Mouse (Mus musculus) lung, postnatal 36 days (tissue): ENCODE data around the gene Thrsp.

Experiments
- DNase-seq: peaks from one replicate; pipeline ENCODE4 v3.0.0; 2022; ENCODE audit warnings: mixed read lengths

Thrsp gene

GRCm38 (mm10) chr7:97416473-97416872 lies 1.1 kb downstream of the Thrsp start:
- DNase-seq, result no peak

DNA sequence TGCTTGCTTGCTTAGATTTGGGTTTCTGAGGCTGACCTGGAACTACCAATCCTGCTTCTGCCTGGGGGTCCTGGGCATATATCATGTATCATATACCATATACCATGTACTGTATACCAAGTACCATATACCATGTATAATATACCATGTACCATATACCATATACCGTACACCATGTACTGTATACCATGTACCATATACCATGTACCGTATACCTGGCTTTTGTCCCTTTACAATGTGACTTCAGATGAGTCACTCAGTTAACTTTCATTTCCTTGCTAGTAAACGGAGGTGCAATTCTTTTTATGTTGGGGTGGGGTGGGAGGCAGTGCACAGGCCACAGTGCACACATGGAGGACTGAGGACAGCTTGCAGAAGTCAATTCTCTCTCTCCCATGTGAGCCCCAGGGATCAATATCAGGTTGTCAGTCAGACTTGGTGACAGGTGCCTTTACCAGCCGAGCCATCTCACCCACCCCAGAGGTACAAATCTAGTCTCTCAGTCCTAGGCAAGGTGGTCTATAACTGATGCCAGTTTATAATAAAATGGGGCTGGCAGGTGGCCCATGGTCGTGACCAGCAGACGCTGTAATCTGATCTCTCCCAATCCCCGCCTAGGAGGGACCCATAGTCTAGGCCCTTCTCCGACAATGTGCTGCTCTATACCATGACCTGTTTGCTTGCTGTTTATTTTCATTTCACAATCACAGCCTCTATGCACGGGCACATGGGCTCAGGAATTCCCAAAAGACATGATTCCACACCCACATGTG lies 2.4 kb downstream of the Thrsp start:
- no peak for DNase-seq

DNA sequence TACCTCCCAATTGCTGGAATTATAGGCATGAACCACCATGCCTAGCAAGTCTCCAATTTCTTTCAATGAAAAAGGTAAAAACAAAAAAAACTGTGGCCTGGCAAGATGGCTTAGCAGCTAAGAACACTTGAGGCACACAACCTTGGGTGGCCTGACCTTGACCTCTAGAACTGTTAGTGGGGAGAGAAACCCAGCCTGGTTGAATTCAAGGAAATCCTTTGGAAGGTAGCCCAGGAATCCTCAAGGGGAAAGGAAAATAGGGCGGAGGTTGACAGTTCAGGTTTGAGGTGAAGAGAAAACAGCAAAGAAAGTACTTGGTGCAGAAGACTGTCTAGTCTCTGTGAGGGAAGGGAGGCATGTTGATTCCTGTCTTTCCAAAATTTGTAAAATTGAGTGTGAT lies 3.1 kb downstream of the Thrsp start:
- peak; percentile 43 for DNase-seq

GRCm38 (mm10) chr7:97413981-97414380 lies 3.5 kb downstream of the Thrsp start:
- DNase-seq, result no peak

GRCm38 (mm10) chr7:97411575-97411974 lies 6.0 kb downstream of the Thrsp start:
- DNase-seq, result no peak

DNA sequence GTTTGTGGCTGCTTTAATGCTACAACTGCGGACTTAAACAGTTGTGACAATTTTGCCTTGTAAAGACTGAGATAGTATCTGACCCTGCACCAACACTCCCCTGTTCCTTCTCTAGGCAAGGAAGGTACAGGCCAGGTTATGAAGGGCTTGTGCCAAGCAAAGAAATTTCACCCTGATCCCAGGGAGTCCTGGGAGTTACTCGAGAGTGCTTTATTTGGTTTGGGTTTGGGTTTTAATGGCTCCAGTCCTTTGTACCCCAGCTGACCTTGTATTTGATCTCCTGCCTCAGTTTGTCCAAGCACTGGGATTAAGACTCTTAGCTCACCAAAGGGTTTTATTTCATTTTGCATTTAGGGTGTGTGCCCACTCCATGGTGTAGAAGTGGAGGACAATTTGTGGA lies 6.4 kb downstream of the Thrsp start:
- DNase-seq, result no peak

- no peak for DNase-seq
Observed at GRCm38 (mm10) chr7:97407145-97407544, 10.4 kb downstream of the Thrsp start.

DNA sequence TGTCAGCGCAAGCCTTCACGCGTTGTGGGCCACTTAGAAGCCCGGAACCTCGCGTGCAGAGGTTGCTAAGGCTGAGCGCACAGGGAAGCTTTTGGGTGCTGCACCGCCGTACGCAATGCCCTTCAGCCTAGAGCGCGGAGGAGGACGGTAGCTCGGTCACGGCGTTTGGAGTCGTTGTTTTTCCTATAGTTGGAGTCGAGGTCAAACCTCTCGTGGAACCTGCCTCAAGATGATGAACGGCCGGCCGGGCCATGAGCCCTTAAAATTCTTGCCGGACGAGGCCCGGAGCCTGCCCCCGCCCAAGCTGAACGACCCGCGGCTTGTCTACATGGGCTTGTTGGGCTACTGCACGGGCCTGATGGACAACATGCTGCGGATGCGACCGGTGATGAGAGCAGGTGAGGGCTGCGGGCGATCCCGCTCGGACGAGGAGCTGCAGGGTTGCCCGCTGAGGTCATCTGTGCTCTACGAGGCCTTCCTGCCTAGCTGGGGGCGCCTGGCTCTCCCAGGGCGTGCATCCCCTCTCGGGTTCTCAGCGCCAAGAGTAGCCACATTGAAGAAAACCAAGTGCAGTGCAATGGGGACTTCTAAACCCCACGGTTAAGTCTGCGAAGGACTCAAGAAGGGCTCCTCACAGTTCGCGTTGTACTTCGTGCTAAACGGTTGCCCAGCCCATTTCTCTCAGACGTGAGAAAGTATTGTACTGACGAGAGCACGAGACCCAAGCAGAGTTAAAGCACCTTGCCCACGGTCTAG lies 17.4 kb downstream of the Thrsp start, which contains the start of gene Ndufc2:
Ndufc2 (plus strand) TSS at position 44 of the 756 bp plus-strand sequence.
- peak; percentile 81 for DNase-seq

DNA sequence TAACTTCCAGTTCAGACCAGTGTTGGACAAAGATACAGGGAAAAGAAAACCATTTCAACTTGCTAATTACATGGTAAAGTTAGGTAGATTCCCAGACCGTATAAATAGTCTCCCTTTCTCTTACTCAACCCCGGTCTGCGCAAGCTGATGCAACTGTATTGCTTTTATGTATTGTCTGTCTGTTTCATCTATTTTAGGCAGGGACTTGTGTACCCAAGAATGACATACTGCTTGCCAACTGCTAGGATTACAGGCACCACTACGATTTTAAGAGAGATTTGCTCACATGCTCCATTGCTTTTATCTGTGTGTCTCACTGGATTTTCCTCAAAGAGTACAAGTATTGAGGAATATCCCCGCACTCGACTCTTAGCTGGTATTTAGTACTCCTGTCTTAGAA lies 18.6 kb downstream of the Thrsp start:
- DNase-seq, result no peak

- DNase-seq, result no peak
Observed at GRCm38 (mm10) chr7:97394375-97394774, 23.2 kb downstream of the Thrsp start.

DNA sequence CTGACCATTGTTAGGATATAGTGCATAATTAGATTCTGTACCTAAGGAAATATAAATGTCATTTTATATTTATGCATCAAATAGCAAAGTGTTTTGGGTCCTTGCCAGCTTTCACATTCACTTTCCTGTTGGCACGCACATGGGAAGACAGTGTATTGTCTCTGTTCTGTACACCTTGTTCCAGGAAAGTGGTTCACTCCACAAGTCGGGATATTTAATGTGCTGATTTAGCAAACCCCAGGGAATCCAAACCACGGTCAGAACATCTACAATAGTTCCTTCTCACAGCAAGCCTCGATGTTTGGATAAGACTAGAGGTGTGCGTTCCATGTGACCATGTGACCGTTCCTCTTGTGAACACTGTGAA lies 25.5 kb downstream of the Thrsp start:
- DNase-seq, result peak; percentile 82

DNA sequence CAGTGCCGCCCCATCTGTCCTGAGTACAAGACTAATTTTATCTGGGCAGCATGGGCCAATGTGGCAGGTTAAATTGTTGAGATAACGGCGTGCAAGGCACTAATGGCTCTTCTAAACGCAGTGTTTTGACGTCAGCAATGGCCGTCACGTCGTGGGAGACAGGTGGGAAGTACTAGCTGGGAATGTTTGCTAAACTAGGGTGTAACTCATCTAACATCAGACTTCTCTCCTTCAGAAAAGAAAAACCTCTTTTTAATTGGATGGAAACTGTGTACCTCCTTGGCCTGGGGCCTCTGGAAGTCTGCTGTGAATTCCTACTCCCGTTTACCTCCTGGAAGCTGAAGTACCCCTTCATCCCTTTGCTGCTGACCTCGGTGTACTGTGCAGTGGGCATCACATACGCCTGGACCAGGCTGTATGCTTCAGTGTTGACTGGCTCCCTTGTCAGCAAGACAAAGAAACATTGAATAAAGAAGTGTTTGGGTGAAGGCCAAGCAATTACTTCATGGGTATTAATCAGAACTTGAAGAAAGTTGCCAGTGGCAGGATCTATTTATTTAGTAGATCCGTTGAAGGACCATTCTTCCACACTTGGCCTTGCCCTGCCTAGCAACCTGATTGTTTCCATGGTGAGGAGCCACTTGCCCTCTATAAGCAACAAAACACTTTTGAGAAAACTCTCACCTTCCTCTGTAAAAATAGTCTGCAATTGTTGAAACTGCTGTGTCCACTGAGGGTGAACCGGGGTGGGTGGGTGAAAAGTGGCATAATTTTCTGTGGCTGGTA lies 26.0 kb downstream of the Thrsp start:
- peak; percentile 93 for DNase-seq

DNA sequence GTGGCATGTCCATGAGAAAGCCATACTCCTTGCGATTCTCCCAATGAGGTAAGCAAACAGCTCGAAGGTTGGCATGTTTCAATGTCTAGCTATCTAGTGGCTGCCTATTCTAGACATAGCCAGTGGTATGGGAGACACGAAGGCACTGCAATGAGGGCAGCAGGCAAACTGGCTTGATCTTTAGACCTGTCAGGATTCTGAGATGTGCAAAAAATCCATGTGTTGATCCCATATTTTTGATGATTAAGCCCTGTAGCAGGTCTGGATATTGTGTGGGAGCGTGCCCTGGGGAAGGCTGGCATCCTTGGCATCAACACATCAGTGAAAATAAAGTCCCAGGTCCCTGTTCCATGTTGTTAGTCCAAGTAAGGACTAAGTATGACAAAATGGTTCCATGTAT lies 29.0 kb downstream of the Thrsp start:
- DNase-seq, result no peak

DNA sequence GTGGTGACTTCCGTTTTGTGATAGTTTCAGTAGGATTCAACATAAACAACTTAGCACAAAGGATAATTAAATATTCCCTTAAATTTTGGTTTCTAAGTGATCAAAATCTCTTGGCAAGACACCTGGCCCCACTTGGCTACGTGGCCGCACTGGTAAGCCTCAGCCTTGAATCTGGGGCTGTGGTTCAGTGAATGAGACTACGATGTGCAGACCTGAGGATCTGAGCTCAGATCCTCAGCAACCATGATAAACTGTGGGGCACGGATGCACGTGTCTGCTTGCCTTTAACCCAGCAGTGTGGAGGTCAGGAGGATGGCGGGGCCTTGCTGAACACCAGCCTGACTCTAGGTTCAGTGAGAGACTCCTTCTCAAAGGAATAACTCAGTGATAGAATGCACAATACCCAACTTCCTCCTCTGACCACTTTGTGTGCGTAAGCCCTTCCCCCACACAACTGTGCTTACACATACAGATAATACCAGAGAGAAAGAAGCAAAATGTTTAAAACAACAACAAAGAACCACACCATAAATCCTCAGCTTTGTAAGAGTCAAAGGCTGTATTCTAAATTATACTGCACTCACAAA lies 29.9 kb downstream of the Thrsp start:
- DNase-seq, result no peak

DNA sequence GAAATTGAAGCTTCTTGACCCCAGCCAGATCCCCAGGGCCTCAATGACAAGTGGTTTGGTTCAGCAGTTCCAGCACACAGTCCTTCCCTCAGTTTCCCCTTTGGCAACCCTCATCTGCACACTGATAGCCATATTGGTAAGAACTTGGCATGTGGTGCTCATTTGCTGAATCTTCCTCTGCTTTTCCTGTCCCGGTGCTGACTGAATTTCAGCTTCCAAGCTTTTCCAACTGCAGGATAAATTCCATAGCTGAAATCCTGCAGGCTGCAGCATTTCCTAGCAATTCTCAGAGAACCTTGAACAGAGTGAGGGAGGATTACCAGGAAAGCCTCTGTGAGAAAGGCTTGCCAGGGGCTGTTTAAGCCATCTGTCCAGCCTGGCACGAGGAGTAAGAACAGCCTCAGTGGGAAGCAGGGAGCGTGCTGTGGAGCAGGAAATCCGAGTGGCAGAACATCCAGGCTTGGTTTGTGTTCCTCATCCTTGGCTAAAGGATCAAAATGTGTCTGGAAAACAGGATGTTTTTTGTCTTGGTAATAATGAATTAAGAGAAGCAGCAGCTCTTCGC lies 30.6 kb downstream of the Thrsp start:
- no peak for DNase-seq

DNA sequence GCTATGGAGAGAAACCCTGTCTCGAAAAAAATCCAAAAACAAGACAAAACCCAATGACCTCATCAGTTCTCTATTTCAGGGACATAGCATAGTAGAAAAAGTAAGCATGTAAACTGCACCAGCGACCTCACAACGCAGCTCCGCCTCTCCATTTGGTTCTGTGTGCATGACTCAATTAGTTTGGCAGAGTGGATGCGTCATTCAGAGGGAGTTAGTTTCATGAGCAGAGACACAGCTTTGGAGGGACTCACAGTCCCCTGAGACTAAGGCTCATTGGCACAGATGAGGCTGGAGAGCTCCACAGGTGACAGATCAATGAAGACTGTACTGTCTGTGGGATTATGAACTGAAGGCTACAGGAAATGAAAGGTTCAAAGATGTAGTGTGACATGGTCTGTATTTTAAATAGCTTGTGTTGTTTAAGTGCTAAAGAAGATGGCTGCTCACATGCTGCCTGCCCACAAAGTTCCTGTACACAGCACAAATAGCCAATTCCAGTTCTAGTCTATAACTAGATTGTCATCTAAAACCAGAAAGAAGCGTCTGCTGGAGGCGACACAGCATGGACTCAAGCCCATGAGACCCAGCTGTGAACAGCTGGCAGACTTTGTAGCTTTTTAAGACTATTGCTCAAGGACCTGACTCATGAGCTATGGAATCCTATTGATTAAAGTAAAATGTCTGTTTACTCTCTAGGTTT lies 31.3 kb downstream of the Thrsp start:
- peak; percentile 53 for DNase-seq

DNA sequence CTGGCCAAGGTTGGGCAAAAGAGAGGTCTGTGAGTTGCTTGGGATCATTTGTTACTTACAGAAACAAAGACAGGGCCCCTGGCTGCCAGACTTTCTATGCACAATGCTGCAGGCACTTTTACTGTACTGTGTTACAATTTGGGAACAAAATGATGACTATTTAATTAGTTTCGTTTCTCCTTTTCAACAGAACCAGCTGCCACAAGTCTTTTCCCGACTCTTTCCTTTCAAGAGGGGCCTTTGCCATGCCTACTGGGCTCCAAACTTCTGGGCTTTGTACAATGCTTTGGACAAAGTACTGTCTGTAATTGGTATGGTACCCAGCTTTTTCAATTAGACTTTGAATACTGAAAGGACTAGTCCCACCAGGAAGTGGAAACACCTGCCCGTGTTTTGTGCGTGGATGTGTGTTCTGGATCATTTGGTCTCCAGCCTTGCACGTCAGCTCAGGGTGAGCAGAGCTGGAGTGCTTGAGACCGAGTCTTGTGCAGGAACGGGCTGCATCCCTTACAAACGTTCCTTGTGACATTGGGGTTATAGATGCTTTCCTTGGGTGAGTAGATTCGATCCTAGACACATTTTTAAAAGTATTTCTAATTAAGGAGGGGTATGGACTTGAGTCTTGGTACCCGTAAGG lies 33.9 kb downstream of the Thrsp start:
- DNase-seq, result no peak

- DNase-seq, result no peak
Observed at GRCm38 (mm10) chr7:97382661-97383060, 34.9 kb downstream of the Thrsp start.

DNA sequence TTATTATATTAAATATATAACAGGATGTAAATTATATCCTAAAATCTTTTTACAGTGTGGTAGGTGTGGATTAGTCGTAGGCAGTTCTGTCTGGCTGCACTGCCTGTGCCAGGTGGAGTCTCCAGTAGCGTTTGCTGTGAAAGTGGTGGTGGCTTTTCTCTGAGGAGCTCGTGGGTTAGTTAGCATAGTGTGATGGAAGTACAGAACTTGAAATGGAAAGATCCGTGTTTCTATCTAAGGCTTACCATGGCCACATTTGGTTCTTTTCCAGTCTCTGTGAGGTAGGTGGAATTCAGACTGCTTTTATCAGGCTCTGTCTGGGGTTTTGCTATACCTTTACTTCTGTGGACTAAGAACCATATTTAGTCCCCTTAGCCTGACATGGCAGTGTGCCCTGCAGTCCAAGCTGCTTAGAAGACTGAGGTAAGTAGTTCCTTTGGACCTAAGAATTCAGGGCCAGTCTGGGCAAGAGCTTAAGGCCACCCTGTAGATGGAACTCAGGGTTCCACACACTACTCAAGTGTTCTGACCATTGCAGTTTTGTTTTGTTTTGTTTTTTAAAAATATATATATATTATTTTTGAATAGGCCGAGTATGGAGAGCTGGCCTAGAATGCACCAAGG lies 36.9 kb downstream of the Thrsp start:
- no peak for DNase-seq

DNA sequence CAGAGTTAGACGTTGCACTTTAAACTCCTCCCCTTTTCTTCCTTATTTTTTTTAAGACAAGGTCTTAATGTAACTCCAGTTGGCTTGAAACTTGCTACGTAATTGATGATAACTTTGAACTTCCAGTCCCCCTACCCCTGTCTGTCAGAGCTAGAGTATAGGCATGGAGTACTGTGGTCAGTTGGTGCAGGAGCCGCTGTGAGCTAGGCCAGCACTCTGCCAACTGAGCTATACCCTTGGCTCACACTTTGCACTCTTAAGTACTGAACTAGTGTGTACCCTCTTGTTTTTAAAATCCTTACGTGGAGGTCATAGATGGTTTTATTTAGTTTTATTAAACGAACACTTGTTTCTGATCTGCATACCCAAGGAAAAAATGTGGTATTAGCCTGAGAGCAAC lies 38.2 kb downstream of the Thrsp start:
- no peak for DNase-seq

GRCm38 (mm10) chr7:97375906-97376305 lies 41.6 kb downstream of the Thrsp start:
- no peak for DNase-seq
